Mouse (Mus musculus) large intestine, adult 2 months (tissue): ENCODE measurements around the gene Cdkn2b. TPM values are rescaled to one million over a fixed set of nuclear protein-coding genes. Genes with fewer than 3 reads are reported as not detected.

Experiments used
- DNase-seq: peaks from one replicate; pipeline ENCODE4 v3.0.0-alpha.2; 2012; ENCODE audit warnings: low read depth, low spot score
- WGBS: fragments of 180-500 bp; shearing (Covaris S2); methylation state at CpG from one replicate; pipeline ENCODE4 v1.1.7; 2018; 5-methylcytosine and 5-hydroxymethylcytosine counted together
- polyA plus RNA-seq: library from polyadenylated mRNA; depleted of rRNA; stranded (reverse); fragments of >200 nt; gene quantifications from 2 replicates; pipeline ENCODE4 v1.2.3, GENCODE M21; 2012

Gene Cdkn2b
- polyA plus RNA-seq, 1 experiment = 149 TPM

- 1% methylated on average over 112 of the region's 117 CpGs for WGBS
- no peak for DNase-seq
Observed at GRCm38 (mm10) chr4:89294486-89295440, 16.1 kb downstream of the Cdkn2b start, which contains the start of gene Cdkn2a. Gene Cdkn2a, minus strand, starts transcription at chr4:89294653.

- 14% methylated on average over 26 of the region's 26 CpGs for WGBS
- DNase-seq = no peak
Observed at GRCm38 (mm10) chr4:89294091-89294485, 16.8 kb downstream of the Cdkn2b start.

- DNase-seq = no peak
- WGBS = 71% methylated on average over 7 of the region's 7 CpGs
Observed at GRCm38 (mm10) chr4:89293516-89293915, 17.3 kb downstream of the Cdkn2b start.

- no peak for DNase-seq
- WGBS = 15% methylated on average over 4 of the region's 4 CpGs
Observed at GRCm38 (mm10) chr4:89289028-89289427, 21.8 kb downstream of the Cdkn2b start.

GRCm38 (mm10) chr4:89286566-89286965, 24.3 kb downstream of the Cdkn2b start:
- 3% methylated on average over 1 of the region's 1 CpGs for WGBS
- no peak for DNase-seq

GRCm38 (mm10) chr4:89285688-89286087, 25.2 kb downstream of the Cdkn2b start:
- DNase-seq = no peak
- 48% methylated on average over 7 of the region's 7 CpGs for WGBS

GRCm38 (mm10) chr4:89282661-89283060, 28.2 kb downstream of the Cdkn2b start:
- no peak for DNase-seq
- WGBS = 4% methylated on average over 12 of the region's 12 CpGs

GRCm38 (mm10) chr4:89282036-89282566, 28.7 kb downstream of the Cdkn2b start:
- WGBS = 3% methylated on average over 25 of the region's 25 CpGs
- DNase-seq = no peak

- no peak for DNase-seq
- 5% methylated on average over 7 of the region's 7 CpGs for WGBS
Observed at GRCm38 (mm10) chr4:89281236-89281635, 29.6 kb downstream of the Cdkn2b start.

GRCm38 (mm10) chr4:89279641-89280040, 31.2 kb downstream of the Cdkn2b start:
- DNase-seq = no peak
- WGBS = 8% methylated on average over 2 of the region's 2 CpGs

GRCm38 (mm10) chr4:89277381-89277940, 33.4 kb downstream of the Cdkn2b start:
- WGBS = 11% methylated on average over 5 of the region's 5 CpGs
- no peak for DNase-seq

- no peak for DNase-seq
- 5% methylated on average over 37 of the region's 37 CpGs for WGBS
Observed at GRCm38 (mm10) chr4:89276669-89277219, 34.1 kb downstream of the Cdkn2b start.

GRCm38 (mm10) chr4:89275811-89276584, 34.8 kb downstream of the Cdkn2b start:
- WGBS = 7% methylated on average over 25 of the region's 25 CpGs
- DNase-seq = no peak

GRCm38 (mm10) chr4:89274829-89275548, 35.9 kb downstream of the Cdkn2b start:
- 5% methylated on average over 24 of the region's 24 CpGs for WGBS
- no peak for DNase-seq

- WGBS = 4% methylated on average over 14 of the region's 14 CpGs
- no peak for DNase-seq
Observed at GRCm38 (mm10) chr4:89274006-89274405, 36.8 kb downstream of the Cdkn2b start.

- WGBS = 2% methylated on average over 9 of the region's 9 CpGs
- no peak for DNase-seq
Observed at GRCm38 (mm10) chr4:89273585-89273984, 37.3 kb downstream of the Cdkn2b start.

- no peak for DNase-seq
- 3% methylated on average over 20 of the region's 20 CpGs for WGBS
Observed at GRCm38 (mm10) chr4:89272961-89273540, 37.8 kb downstream of the Cdkn2b start.

GRCm38 (mm10) chr4:89272101-89272718, 38.6 kb downstream of the Cdkn2b start:
- WGBS = 14% methylated on average over 18 of the region's 18 CpGs
- no peak for DNase-seq
